Mouse (Mus musculus) cerebellum, adult 8-10 months (tissue): ENCODE results near the gene Hist1h4a.
"Not testable (repeated sequence)": the region's sequence is repeated elsewhere in the genome, so short reads cannot be mapped to it uniquely, and the experiment has no call there.

Experiments used
- DNase-seq: peaks from one replicate; pipeline ENCODE4 v3.0.0; 2022

Gene Hist1h4a

DNA sequence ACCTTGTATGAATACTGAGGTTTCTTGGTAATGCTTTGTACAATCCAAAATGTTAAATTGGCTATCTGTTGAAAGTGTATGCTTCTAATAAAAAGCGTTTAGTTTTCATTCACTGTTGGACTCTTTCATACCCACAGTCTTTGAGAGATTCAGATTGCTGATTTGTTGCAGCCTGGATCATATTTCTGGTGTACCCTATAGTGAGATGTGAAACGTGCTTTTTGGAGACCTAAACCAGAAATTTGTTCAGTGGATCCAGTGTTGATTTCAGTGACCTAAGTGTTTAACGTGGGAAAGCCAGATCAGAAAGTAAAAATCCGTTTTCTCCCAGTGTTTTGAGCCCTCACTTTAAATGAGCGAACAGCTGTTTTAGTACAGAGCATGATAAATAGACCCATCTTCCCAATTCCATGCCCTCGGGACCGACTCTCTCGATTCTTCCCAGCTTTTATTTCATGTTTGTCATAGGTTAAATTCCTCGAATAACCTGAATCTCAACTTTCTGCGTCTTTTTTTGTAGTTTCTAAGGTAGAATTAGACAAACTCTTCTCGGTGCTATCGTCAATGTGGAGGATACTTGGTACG lies 20.7 kb downstream of the Hist1h4a start:
- no peak for DNase-seq

DNA sequence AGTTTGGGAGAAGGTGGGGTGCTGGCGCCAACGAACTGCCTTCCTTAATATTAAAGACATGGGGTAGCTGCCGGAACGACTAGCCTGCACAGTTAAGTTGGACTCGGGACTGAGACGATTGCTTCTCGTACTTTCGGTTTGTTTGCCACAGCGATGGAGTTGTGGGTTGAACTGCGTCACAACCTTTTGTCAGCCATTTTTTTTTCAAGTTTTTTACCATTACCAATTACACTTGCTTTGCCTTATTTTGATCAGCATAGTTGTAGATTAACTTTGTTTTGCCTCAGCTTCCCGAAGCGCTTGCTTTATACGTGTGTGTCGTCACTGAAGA lies 21.1 kb downstream of the Hist1h4a start:
- no peak for DNase-seq

DNA sequence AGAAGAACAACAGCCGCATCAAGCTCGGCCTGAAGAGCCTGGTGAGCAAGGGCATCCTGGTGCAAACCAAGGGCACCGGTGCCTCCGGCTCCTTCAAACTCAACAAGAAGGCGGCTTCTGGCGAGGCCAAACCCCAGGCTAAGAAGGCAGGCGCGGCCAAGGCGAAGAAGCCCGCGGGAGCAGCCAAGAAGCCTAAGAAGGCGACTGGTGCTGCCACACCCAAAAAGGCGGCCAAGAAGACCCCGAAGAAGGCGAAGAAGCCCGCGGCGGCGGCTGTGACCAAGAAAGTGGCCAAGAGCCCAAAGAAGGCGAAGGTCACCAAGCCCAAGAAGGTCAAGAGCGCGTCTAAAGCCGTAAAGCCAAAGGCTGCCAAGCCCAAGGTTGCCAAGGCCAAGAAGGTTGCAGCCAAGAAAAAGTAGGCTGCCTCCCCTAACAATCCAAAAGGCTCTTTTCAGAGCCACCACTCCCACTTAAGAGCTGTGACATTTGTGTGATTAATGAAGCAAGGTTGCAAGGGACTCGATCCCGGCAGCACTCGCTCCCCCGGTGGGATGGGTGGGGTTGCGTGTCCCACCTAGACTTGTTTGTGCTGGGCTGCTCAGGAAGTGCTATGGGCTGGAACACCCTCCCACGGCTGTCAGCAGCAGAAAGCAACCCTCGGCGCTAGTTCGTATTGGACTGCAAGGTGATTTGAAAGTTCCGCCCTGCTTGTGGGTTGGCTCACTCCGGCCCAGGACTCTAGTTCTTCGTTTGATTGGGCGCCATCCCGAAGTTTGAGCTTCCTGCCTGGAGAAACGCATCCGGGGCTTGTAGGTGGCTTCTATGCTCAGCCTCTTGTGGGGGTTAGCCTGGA lies 21.7 kb downstream of the Hist1h4a start:
- DNase-seq = peak; percentile 83

DNA sequence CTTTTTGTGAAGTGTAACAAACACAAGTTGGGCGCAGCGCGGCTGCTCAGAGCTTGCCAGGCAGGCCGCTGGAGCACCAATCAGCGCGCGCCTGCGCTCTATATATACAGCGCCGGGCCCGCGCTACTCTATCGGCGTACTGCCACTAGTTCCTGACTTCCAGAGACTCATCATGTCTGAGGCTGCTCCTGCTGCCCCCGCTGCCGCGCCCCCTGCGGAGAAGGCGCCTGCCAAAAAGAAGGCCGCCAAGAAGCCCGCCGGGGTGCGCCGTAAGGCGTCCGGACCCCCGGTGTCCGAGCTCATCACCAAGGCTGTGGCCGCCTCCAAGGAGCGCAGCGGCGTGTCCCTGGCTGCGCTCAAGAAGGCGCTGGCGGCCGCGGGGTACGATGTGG lies 22.4 kb downstream of the Hist1h4a start, which contains the start of gene Hist1h1c:
Hist1h1c (plus strand) TSS at position 132 of the 392 bp plus-strand sequence.
- peak; percentile 69 for DNase-seq

DNA sequence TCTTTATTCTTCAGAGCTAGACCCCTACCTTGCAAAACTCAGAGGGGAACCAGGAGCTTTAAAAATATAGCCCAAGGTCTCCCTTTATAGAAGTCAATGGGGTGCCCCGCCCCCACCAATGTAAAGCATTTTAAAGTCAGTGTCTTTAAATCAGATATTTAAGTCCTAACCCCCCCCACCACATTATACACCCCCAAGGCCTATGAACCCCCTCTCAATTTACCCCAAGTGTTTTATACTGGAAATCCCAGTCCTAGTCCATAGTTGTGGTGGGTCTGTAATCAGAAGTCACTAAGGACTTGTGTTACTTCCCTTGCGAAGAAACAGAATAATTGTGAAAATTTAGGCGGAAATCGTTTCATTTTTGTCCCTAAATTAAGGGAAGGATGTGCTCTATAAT lies 23.0 kb downstream of the Hist1h4a start:
- DNase-seq = no peak

DNA sequence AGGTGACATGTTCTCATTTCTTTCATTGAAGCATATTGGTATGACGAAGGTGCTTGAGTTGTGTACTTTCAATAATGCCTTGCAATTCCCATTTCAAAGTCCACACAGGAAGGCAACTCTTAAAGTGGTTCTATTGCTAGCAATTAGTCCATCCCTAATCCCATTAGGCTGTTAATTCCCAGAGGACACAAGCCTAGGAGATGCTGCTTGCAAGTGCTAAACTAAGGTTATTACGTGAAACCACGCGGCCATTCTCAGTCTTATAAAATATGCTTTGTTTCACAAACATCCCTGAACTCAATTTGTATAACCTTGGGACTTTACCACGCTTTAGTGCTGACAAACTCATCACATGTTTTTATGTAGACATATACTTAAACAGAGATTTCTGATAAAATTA lies 23.9 kb downstream of the Hist1h4a start:
- no peak for DNase-seq

DNA sequence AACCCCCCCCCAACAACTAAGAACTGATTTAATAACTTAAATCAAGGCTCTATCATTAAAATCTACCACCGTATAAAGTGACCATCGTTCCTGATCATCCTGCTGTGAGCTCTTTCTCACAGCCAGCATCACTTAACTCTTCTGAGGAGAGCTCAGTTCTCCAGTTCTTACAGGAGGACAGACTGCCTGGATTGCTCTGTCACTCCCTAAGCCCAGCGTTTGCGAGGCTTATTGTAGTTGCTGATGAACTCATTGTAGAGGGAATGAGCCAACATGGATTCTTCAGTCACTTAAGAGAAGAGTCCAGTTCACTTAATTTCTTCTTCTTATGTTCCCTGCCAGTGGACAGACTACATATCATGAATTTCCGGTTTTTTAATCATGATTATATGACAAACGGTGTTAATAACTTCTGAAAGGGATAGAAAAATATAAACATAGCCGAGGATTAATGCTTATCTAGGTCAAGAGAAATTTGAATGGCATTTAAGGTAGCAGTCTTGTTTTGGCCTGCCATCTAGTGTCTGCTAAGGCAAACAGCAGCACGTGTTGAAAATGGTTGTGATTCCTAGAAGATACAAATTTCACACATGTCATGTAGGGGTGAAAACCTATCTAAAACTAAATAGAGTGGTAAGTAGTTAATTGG lies 28.8 kb downstream of the Hist1h4a start:
- no peak for DNase-seq

DNA sequence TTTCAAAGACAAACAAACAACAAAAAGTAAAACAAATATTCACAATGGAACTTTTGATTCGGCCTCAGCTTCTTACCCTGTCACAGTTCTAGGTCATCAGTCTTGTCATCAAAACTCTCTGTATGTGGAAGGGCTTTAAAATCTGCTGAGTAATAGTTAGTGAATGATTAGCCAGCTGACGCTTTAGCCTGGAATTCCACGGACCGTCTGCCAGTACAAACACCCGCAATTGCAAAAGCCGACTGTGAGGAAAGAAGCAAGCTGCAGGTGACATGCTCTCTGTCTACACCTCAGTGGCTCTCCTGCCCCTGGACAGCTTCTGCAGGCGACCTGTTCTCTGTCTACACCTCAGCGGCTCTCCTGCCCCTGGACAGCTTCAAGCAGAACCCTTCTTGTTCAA lies 30.6 kb downstream of the Hist1h4a start:
- DNase-seq = no peak

DNA sequence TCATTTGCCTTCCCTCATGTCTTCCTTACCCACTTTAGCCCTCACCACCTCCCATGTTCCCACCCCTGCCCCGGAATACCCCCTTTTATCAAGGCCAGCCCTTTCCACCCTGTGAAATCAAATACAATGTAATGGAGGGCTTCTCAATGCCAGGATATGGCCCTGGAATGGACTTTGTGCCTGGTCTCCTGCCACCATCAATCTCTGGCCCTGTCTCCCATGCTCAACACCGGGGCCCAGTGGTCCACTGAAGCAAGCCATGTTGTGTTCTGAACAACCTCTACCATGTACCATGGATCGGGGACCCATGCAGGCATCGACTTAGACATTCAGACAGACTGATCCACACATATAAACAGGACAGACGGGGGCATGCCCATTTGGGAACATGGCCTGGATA lies 31.3 kb downstream of the Hist1h4a start:
- DNase-seq = no peak

DNA sequence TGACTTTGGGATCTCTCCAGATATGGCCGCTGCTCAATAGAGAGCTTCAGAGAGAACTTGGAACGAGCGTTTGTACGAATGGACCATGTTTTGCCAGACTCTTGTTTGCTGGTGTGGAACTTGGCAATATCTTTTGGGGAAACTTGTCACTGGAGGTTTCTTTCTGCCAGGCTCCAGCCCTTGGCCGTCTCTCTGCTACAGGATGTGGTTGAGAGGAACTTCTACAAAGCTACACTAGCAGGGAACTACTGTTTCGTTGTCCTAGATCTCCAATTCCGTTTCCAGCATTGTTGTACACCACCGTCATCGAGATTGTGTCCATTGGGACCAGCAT lies 31.9 kb downstream of the Hist1h4a start:
- DNase-seq = no peak

DNA sequence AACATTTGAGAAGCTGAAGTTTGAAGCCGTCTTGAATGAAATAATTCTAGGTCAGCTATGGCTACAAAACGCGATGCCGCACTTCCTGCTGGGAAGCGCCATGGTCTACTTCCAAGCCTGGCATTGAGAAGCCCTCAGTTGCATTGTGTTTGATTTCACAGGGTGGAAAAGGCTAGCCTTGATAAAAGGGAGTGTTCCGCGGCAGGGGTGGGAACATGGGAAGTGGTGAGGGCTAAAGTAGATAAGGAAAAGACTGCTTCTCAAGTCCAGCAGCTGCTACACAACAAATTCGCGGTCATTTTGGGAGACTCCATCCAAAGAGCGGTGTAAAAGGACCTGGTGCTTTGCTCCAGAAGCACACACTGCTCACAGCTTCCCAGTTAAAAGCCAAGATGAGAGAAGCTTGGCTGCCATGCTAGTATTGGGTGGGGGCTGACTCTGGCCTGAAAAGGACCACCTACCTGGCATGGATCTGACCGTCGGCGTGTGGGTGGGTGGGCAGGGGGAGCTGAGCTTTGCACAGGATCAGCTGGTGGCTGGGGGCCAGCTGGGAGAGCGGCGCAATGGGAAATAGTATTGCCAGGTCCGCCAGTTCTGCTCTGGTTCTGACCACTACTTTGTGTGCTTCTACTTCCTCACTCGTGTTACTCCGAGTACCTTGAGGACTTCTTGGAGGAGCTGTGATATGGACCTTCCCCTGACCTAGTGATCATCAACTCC lies 32.4 kb downstream of the Hist1h4a start:
- DNase-seq = no peak

DNA sequence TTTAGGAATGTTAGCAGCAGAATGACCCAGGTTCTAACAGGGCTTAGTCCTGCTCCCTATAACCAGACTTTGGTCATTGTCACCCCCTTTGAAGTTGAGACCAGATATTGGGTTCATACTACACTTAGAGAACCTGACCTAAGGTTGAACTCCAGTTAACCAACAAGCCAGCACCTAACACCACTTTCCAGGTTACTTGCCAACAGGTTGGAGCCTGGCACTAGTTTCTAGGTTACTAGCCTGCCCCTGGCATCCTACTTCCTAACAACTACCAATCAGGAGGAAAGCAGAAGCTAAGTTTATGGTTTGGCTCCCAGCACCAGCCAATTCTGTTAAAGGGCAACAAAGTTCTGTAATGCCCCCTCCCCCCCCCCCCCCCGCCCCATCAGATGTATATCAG lies 35.8 kb downstream of the Hist1h4a start:
- no peak for DNase-seq

DNA sequence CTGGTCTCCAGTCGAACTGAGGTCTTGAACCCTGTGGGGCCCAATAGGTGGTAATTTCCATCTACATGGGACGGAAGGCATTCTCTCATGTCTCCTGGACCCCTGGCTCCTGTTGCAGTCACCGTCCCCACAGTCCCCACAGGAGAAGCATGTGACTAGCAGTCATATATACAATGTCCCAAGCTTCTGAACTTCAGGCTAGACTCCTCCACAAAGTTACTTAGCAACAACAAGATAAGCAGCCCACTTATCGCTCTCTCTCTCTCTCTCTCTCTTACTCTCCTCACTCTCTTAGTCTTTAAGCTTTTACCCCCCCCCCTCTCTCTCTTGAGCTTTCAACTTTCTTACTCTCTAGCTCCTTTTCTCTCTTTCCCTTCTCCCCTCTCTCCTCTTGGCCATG lies 36.8 kb downstream of the Hist1h4a start:
- DNase-seq = no peak

DNA sequence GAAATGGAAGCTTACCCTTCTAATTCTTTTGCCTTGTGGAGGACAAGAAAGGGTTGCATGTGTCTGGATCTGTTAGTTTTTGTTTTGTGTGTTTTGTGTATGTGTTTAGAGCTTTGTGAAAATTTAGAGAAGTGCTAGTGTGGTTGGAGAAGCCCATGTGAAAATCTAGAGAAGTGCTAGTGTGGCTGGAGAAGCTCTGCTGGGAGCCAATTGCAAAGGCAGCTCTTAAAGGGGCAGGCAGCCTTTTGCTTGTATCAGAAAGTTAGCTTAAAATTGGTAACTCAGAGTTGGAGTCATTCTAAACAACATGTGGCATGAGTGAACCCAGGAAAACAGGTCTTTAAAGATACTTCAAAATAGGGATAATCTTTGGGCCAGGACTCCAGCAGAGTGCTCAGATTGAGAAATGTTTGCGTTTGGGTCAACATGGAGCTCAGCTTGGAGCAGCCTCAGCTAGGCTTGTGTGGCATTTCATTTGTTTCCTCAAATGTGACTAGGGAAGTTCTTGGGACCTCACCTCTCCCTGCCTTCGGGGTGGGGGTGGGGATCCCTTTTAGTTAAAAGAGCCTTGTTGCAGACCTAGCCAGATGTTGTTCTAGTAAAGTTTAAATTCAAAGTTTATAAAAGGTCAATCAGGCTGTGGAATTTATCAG lies 43.3 kb downstream of the Hist1h4a start:
- not testable (repeated sequence) for DNase-seq

DNA sequence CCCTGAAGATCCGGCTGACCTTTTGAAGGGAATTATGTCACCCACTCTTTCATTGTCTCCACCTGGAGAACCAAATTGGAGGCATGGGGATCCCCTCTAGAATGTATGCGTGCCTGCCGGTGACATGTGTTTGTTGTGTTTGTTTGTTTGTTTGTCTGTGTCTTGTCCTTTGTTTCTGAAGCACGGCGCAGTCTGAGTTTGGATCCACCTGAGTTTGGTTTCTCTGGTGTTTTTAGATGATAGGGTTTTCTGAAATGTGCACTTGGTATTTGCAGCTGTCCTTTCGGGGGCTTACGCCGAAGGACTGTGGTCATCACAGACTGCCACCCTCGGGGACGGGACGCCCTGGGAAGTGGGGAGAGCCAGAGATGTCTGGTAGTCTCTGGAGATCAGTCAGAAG lies 43.9 kb downstream of the Hist1h4a start:
- DNase-seq = no peak

DNA sequence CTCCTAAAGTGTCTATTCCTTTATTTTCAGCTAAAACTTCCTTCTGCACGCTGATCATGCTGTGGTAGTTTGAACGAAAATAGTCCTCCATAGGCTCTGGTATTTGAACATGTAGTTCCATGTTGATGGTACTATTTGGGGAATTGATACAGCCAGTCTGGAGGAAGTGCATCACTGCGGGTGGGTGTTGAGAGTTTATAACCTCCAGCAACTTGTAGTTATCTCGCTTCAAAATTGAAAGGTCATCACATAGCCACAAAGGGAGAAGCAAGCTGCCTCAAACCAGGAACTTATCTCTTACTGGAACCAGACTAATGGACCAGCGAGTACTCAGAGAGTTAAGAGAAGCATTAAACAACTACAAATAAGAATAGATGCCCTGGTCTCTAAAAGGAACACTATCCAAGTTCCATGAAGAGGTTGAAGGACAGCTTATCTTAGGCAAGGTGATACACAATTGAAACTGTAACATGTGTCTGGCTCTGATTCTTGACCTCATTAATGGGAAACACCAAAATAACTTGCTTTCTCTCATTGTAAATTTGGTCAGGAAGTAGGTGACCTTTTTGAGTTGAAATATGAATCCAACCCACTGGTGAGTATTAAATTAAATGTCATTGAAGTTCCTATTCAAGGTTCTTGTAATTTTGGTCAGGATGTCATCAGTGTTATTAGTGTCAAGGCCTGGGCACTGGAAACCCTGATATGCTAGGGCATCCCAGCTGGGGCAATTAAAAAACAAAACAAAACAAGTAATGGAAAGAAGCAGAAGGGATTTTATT lies 44.6 kb downstream of the Hist1h4a start:
- no peak for DNase-seq
